Mouse (Mus musculus): ENCODE measurements at regions not wholly inside any gene's neighbourhood (a gene's known extent, or its start where the extent isn't known, plus 50 kb on each side); places are given as distances from the start of the nearest gene placed in this dataset.
A peak's percentile ranks its signal among the peaks of the same experiment; 100 is the strongest.

GRCm38 (mm10) chr8:8468552-8468951 is 192.5 kb downstream of the Efnb2 start:
- H3K27ac ChIP-seq (ENCODE audit: low read depth, low read length): no peak overlapping the region
- no peaks in the 10 kb centered on the region for H3K27me3 ChIP-seq (replicated peaks; ENCODE audit: control insufficient read depth, insufficient read depth, low read length)
- H3K4me2 ChIP-seq (ENCODE audit: low read length): no peak overlapping the region
- H3K4me1 ChIP-seq (ENCODE audit: control insufficient read depth, insufficient read depth, low read length): peaks cover 4% of the 10 kb centered on the region; the same call in 1 of the 2 replicates
- no peaks in the 10 kb centered on the region for H3K9me3 ChIP-seq (replicated peaks; ENCODE audit: control insufficient read depth, low read length)
- WGBS: 56% methylated on average over 3 of the region's 3 CpGs
- DNase-seq (ENCODE audit: low spot score) (peak; percentile 33), ATAC-seq (peak; percentile 50; the same call in 1 of the 2 replicates)
- H3K9ac ChIP-seq (ENCODE audit: low read length): no peak overlapping the region
- H3K4me3 ChIP-seq (ENCODE audit: low read depth, low read length): no peak overlapping the region
- H3K36me3 ChIP-seq (ENCODE audit: control insufficient read depth, insufficient read depth, low read length): no peaks in the 10 kb centered on the region

GRCm38 (mm10) chr8:8466526-8467244 is 194.4 kb downstream of the Efnb2 start:
- ATAC-seq (no peak), DNase-seq (ENCODE audit: low spot score) (no peak)
- Histone ChIP-seq H3K4me3 (ENCODE audit: low read depth, low read length) (no peak overlapping the region), H3K36me3 (ENCODE audit: control insufficient read depth, insufficient read depth, low read length) (no peaks in the 10 kb centered on the region), H3K9me3 (replicated peaks; ENCODE audit: control insufficient read depth, low read length) (no peaks in the 10 kb centered on the region), H3K27me3 (replicated peaks; ENCODE audit: control insufficient read depth, insufficient read depth, low read length) (no peaks in the 10 kb centered on the region), H3K27ac (ENCODE audit: low read depth, low read length) (no peak overlapping the region), H3K4me2 (ENCODE audit: low read length) (no peak overlapping the region), H3K4me1 (ENCODE audit: control insufficient read depth, insufficient read depth, low read length) (peaks cover 4% of the 10 kb centered on the region), H3K9ac (ENCODE audit: low read length) (no peak overlapping the region)
- WGBS: 8% methylated on average over 6 of the region's 6 CpGs

GRCm38 (mm10) chr8:8462455-8462854 is 198.6 kb downstream of the Efnb2 start:
- peak; percentile 61; the same call in 1 of the 2 replicates for ATAC-seq
- WGBS: 24% methylated on average over 2 of the region's 2 CpGs

GRCm38 (mm10) chr8:8457536-8457935 is 203.5 kb downstream of the Efnb2 start:
- Histone ChIP-seq H3K27ac (ENCODE audit: low read depth, low read length) (no peak overlapping the region), H3K9me3 (replicated peaks; ENCODE audit: control insufficient read depth, low read length) (no peaks in the 10 kb centered on the region), H3K4me1 (ENCODE audit: control insufficient read depth, insufficient read depth, low read length) (no peaks in the 10 kb centered on the region; the same call in 1 of the 2 replicates), H3K4me2 (ENCODE audit: low read length) (no peak overlapping the region), H3K27me3 (replicated peaks; ENCODE audit: control insufficient read depth, insufficient read depth, low read length) (no peaks in the 10 kb centered on the region), H3K9ac (ENCODE audit: low read length) (no peak overlapping the region), H3K4me3 (ENCODE audit: low read depth, low read length) (no peak overlapping the region), H3K36me3 (ENCODE audit: control insufficient read depth, insufficient read depth, low read length) (no peaks in the 10 kb centered on the region)
- peak; percentile 23 for DNase-seq (ENCODE audit: low spot score)
- 34% methylated on average over 5 of the region's 5 CpGs for WGBS
- no peak for ATAC-seq

More at GRCm38 (mm10) chr8:8462455-8462854, 198.6 kb downstream of the Efnb2 start:
- no peak overlapping the region for H3K4me2 ChIP-seq (ENCODE audit: low read length)
- DNase-seq (ENCODE audit: low spot score): peak; percentile 86
- no peaks in the 10 kb centered on the region for H3K9me3 ChIP-seq (replicated peaks; ENCODE audit: control insufficient read depth, low read length)
- H3K4me1 ChIP-seq (ENCODE audit: control insufficient read depth, insufficient read depth, low read length): peaks cover 4% of the 10 kb centered on the region
- H3K27me3 ChIP-seq (replicated peaks; ENCODE audit: control insufficient read depth, insufficient read depth, low read length): no peaks in the 10 kb centered on the region
- no peak overlapping the region for H3K9ac ChIP-seq (ENCODE audit: low read length)
- H3K4me3 ChIP-seq (ENCODE audit: low read depth, low read length): no peak overlapping the region
- H3K36me3 ChIP-seq (ENCODE audit: control insufficient read depth, insufficient read depth, low read length): no peaks in the 10 kb centered on the region
- H3K27ac ChIP-seq (ENCODE audit: low read depth, low read length): no peak overlapping the region

- Histone ChIP-seq H3K9me3 (replicated peaks; ENCODE audit: control insufficient read depth, low read length) (no peaks in the 10 kb centered on the region), H3K4me3 (ENCODE audit: low read depth, low read length) (no peak overlapping the region), H3K9ac (ENCODE audit: low read length) (no peak overlapping the region), H3K36me3 (ENCODE audit: control insufficient read depth, insufficient read depth, low read length) (no peaks in the 10 kb centered on the region), H3K27ac (ENCODE audit: low read depth, low read length) (no peak overlapping the region), H3K4me1 (ENCODE audit: control insufficient read depth, insufficient read depth, low read length) (no peaks in the 10 kb centered on the region), H3K4me2 (ENCODE audit: low read length) (no peak overlapping the region), H3K27me3 (replicated peaks; ENCODE audit: control insufficient read depth, insufficient read depth, low read length) (no peaks in the 10 kb centered on the region)
- 93% methylated on average over 6 of the region's 6 CpGs for WGBS
- DNase-seq (ENCODE audit: low spot score) (no peak), ATAC-seq (no peak)
These were observed 207.1 kb downstream of the Efnb2 start for GRCm38 (mm10) chr8:8453944-8454343.

- DNase-seq (ENCODE audit: low spot score) (no peak), ATAC-seq (no peak)
- Histone ChIP-seq H3K9ac (ENCODE audit: low read length) (no peak overlapping the region), H3K4me3 (ENCODE audit: low read depth, low read length) (no peak overlapping the region), H3K9me3 (replicated peaks; ENCODE audit: control insufficient read depth, low read length) (no peaks in the 10 kb centered on the region), H3K27me3 (replicated peaks; ENCODE audit: control insufficient read depth, insufficient read depth, low read length) (no peaks in the 10 kb centered on the region), H3K4me1 (ENCODE audit: control insufficient read depth, insufficient read depth, low read length) (no peaks in the 10 kb centered on the region), H3K4me2 (ENCODE audit: low read length) (no peak overlapping the region), H3K27ac (ENCODE audit: low read depth, low read length) (no peak overlapping the region), H3K36me3 (ENCODE audit: control insufficient read depth, insufficient read depth, low read length) (no peaks in the 10 kb centered on the region)
- 90% methylated on average over 9 of the region's 9 CpGs for WGBS
These were observed 208.8 kb downstream of the Efnb2 start for GRCm38 (mm10) chr8:8452226-8452625.

GRCm38 (mm10) chr8:8448911-8449310 is 212.1 kb downstream of the Efnb2 start:
- Histone ChIP-seq H3K9me3 (replicated peaks; ENCODE audit: control insufficient read depth, low read length) (no peaks in the 10 kb centered on the region), H3K27ac (ENCODE audit: low read depth, low read length) (no peak overlapping the region), H3K4me1 (ENCODE audit: control insufficient read depth, insufficient read depth, low read length) (no peaks in the 10 kb centered on the region), H3K36me3 (ENCODE audit: control insufficient read depth, insufficient read depth, low read length) (no peaks in the 10 kb centered on the region), H3K4me2 (ENCODE audit: low read length) (no peak overlapping the region), H3K9ac (ENCODE audit: low read length) (no peak overlapping the region), H3K27me3 (replicated peaks; ENCODE audit: control insufficient read depth, insufficient read depth, low read length) (no peaks in the 10 kb centered on the region), H3K4me3 (ENCODE audit: low read depth, low read length) (no peak overlapping the region)
- DNase-seq (ENCODE audit: low spot score) (no peak), ATAC-seq (no peak)
- 95% methylated on average over 4 of the region's 4 CpGs for WGBS

GRCm38 (mm10) chr8:8441568-8441967 is 219.5 kb downstream of the Efnb2 start:
- H3K9ac ChIP-seq (ENCODE audit: low read length): no peak overlapping the region
- no peaks in the 10 kb centered on the region for H3K4me1 ChIP-seq (ENCODE audit: control insufficient read depth, insufficient read depth, low read length)
- H3K9me3 ChIP-seq (replicated peaks; ENCODE audit: control insufficient read depth, low read length): no peaks in the 10 kb centered on the region
- H3K27ac ChIP-seq (ENCODE audit: low read depth, low read length): no peak overlapping the region
- H3K36me3 ChIP-seq (ENCODE audit: control insufficient read depth, insufficient read depth, low read length): no peaks in the 10 kb centered on the region
- no peak for ATAC-seq
- WGBS: 82% methylated on average over 6 of the region's 6 CpGs
- H3K4me2 ChIP-seq (ENCODE audit: low read length): no peak overlapping the region
- no peaks in the 10 kb centered on the region for H3K27me3 ChIP-seq (replicated peaks; ENCODE audit: control insufficient read depth, insufficient read depth, low read length)
- no peak for DNase-seq (ENCODE audit: low spot score)
- H3K4me3 ChIP-seq (ENCODE audit: low read depth, low read length): no peak overlapping the region

GRCm38 (mm10) chr8:8440903-8441302 is 220.1 kb downstream of the Efnb2 start:
- Histone ChIP-seq H3K36me3 (ENCODE audit: control insufficient read depth, insufficient read depth, low read length) (no peaks in the 10 kb centered on the region), H3K4me1 (ENCODE audit: control insufficient read depth, insufficient read depth, low read length) (no peaks in the 10 kb centered on the region), H3K9ac (ENCODE audit: low read length) (no peak overlapping the region), H3K27ac (ENCODE audit: low read depth, low read length) (no peak overlapping the region), H3K4me3 (ENCODE audit: low read depth, low read length) (no peak overlapping the region), H3K9me3 (replicated peaks; ENCODE audit: control insufficient read depth, low read length) (no peaks in the 10 kb centered on the region), H3K27me3 (replicated peaks; ENCODE audit: control insufficient read depth, insufficient read depth, low read length) (no peaks in the 10 kb centered on the region), H3K4me2 (ENCODE audit: low read length) (no peak overlapping the region)
- WGBS: 70% methylated on average over 8 of the region's 8 CpGs
- no peak for DNase-seq (ENCODE audit: low spot score)
- ATAC-seq: no peak

Data from forebrain, embryonic 14.5 days (tissue).